Mouse (Mus musculus) duodenum, adult 2 months (tissue): Measurements from ENCODE around the gene Tmem11. TPM values are rescaled to one million over a fixed set of nuclear protein-coding genes. Genes with fewer than 3 reads are reported as not detected.

Experiments
- polyA plus RNA-seq: library from polyadenylated mRNA; depleted of rRNA; stranded (reverse); fragments of >200 nt; gene quantifications from 2 replicates; pipeline ENCODE4 v1.2.3, GENCODE M21; 2012; ENCODE audit warnings: low replicate concordance; rRNA removed

Gene Tmem11
- 66.4 and 71.2 TPM in 2 replicates for polyA plus RNA-seq

GRCm38 (mm10) chr11:60878675-60879294 is at the start of gene Tmem11:
Gene Tmem11, minus strand, starts transcription at chr11:60879272.

DNA sequence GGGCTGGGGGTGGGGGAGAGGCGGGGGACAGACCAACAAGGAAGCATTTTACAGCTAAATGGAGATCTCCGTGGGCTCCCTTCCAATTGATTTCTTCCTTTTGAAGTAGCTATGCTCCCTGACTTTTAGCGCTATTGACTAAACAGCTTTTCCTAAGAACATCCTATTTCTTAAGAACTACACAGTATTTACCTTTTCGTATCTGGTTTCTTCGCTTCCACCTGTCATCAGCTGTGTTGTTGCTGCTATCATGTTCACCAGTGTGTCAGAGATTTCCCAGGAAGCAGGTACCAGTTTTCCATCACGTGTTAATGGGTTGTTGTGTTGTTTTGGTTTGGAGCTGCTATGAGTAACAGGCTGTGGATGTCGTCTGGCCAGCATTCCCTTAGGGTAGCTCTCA is 35.4 kb upstream of the Tmem11 start, which contains the start of gene Natd1:
TSS of gene Natd1 (minus strand) at position 260 of the 400 bp plus-strand sequence.

GRCm38 (mm10) chr11:60830433-60831052 is 48.5 kb downstream of the Tmem11 start, which contains the start of gene Dhrs7b:
Gene Dhrs7b, plus strand, starts transcription at chr11:60830631.

Other genes with a start within 250 kb of the Tmem11 start
- gene Llgl1, start 179.5 kb downstream of the Tmem11 start, polyA plus RNA-seq = 23.2 and 28.1 TPM in 2 replicates
- gene Flii, start 152.0 kb downstream of the Tmem11 start, polyA plus RNA-seq = 260 and 283 TPM in 2 replicates
- gene Mief2, start 150.9 kb downstream of the Tmem11 start, polyA plus RNA-seq = 10.3 and 12.4 TPM in 2 replicates
- 3.9 and 4.6 TPM in 2 replicates for gene Top3a, start 101.9 kb downstream of the Tmem11 start, polyA plus RNA-seq
- 2.0 and 3.6 TPM in 2 replicates for gene Smcr8, start 101.7 kb downstream of the Tmem11 start, polyA plus RNA-seq
- 10.2 and 19.9 TPM in 2 replicates for gene Shmt1, start 67.6 kb downstream of the Tmem11 start, polyA plus RNA-seq
- 15.3 and 29.9 TPM in 2 replicates for gene Dhrs7b, start 48.6 kb downstream of the Tmem11 start, polyA plus RNA-seq
- gene Natd1, start 35.5 kb upstream of the Tmem11 start, polyA plus RNA-seq = 7.5 and 7.9 TPM in 2 replicates
- 55.4 and 83.7 TPM in 2 replicates for gene Map2k3, start 52.8 kb upstream of the Tmem11 start, polyA plus RNA-seq
- gene Kcnj12, start 143.3 kb upstream of the Tmem11 start, polyA plus RNA-seq = 0.58 and 1.1 TPM in 2 replicates
- gene Tnfrsf13b, start 247.5 kb upstream of the Tmem11 start, polyA plus RNA-seq = 17.3 and 17.7 TPM in 2 replicates